Mouse (Mus musculus): Measurements from ENCODE around the gene Gbp7. TPM values are rescaled to one million over a fixed set of nuclear protein-coding genes. Genes with fewer than 3 reads are reported as not detected.

Gbp7 gene
- polyA plus RNA-seq, 1 experiment = 2.8 TPM

DNA sequence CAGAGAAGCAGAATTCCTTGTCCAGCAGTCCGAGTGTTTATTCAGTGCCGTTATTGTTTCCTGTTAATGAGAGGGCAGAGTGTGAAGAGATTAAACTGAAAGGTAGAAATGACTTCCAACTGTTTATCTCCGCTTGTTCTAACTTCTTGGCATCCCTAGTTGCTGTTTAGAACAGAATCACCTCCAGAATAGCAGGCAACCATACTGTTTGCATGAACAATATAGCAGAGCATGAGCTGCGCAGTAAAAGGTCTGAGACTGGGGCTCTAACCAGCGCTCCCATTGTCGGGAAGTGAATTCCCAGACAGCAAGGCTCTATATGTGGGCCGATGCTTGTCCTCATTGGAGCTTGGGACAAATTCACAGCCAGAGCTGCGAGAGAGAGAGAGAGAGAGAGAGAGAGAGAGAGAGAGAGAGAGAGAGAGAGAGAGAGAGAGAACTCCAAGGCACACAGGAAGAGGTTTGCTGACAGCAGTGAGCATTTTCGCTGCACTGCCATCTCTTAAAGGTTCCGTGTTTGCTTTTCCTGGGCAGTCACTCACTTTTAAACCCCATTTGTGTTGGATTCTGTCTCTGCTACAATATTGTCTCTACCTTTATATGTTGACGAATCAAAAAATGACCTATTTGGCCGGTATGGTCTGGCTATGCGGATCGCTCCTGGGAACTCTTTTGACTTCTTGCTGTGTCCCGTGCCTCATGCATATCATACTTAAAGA, 32.9 kb upstream of the Gbp7 start:
- peak overlapping the region; percentile 83 for H3K27ac ChIP-seq (ENCODE audit: insufficient read depth, low read length)
- peaks cover 5% of the 10 kb centered on the region; the same call in 1 of the 2 replicates for H3K4me1 ChIP-seq (ENCODE audit: control insufficient read depth, insufficient read depth, insufficient read length)
- no peak for TF ChIP-seq POLR2A (IDR thresholded peaks at IDR 0.05; ENCODE audit: low read depth, low read length)
- no peak for TF ChIP-seq CTCF (IDR thresholded peaks at IDR 0.05; ENCODE audit: extremely low read depth, insufficient read depth, insufficient read length, insufficient replicate concordance)
- 12% methylated on average over 15 of the region's 15 CpGs for WGBS
- peak overlapping the region; percentile 92 for H3K4me3 ChIP-seq (ENCODE audit: extremely low read depth, insufficient read depth, insufficient read length)
- peak in 1 of 2 experiments; percentile 14 for DNase-seq (ENCODE audit: low read depth in 1 of 2, low spot score in 2 of 2)
- no peaks in the 10 kb centered on the region for H3K27me3 ChIP-seq (ENCODE audit: control insufficient read depth, insufficient read depth, low read length)
- H3K36me3 ChIP-seq (ENCODE audit: control insufficient read depth, insufficient read depth, low read length) = peaks cover 8% of the 10 kb centered on the region

DNA sequence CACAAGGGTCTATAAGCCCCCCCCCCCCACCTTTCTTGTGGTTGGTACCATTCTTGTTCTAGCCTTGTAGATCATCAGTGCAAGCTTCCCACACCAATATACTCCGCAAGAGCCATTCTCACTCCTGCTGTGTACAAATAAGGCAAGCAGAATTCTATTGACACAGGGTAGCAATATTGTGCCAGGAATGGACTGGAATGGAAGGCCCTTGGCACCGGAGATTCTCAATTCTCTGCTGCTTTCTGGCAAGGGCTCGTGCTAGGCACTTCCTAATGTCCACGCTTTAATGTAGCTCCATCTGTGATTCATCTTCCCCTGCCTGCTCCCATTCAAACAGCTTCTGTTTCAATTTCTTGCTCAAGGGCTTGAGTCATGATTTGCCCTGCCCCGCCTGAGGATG, 31.2 kb upstream of the Gbp7 start:
- TF ChIP-seq POLR2A (IDR thresholded peaks at IDR 0.05; ENCODE audit: low read depth, low read length) = no peak
- no peak for TF ChIP-seq CTCF (IDR thresholded peaks at IDR 0.05; ENCODE audit: extremely low read depth, insufficient read depth, insufficient read length, insufficient replicate concordance)
- Histone ChIP-seq H3K4me3 (ENCODE audit: extremely low read depth, insufficient read depth, insufficient read length) (no peak overlapping the region), H3K4me1 (ENCODE audit: control insufficient read depth, insufficient read depth, insufficient read length) (peaks cover 5% of the 10 kb centered on the region; the same call in 1 of the 2 replicates), H3K36me3 (ENCODE audit: control insufficient read depth, insufficient read depth, low read length) (peaks cover 17% of the 10 kb centered on the region), H3K27ac (ENCODE audit: insufficient read depth, low read length) (no peak overlapping the region), H3K27me3 (ENCODE audit: control insufficient read depth, insufficient read depth, low read length) (no peaks in the 10 kb centered on the region)
- no peak for DNase-seq (ENCODE audit: low read depth in 1 of 2, low spot score in 2 of 2)
- 80% methylated on average over 5 of the region's 5 CpGs for WGBS

DNA sequence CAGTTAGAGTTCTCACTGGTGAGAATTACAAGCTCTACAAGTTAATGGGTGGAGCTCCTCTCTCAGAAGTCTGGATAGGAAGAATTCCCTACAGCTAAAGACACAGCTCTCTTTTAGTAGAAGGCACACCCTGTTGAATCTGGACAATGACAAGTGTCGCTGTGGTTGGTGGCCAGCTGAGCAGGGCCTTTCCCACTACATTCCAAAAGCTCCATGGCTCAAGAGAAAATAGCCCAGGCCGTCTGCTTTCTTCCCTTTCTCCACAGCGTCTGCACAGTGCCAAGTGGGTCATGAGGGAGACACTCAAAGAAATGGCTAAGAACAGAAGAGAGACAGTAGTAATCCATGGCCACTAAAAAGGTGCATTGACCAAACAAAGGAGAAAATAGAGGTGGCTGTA, 2.0 kb upstream of the Gbp7 start:
- Histone ChIP-seq H3K36me3 (ENCODE audit: control insufficient read depth, insufficient read depth, low read length) (no peaks in the 10 kb centered on the region), H3K27ac (ENCODE audit: insufficient read depth, low read length) (no peak overlapping the region), H3K27me3 (ENCODE audit: control insufficient read depth, insufficient read depth, low read length) (no peaks in the 10 kb centered on the region), H3K4me3 (ENCODE audit: extremely low read depth, insufficient read depth, insufficient read length) (no peak overlapping the region), H3K4me1 (ENCODE audit: control insufficient read depth, insufficient read depth, insufficient read length) (peaks cover 5% of the 10 kb centered on the region; the same call in 1 of the 2 replicates)
- DNase-seq (ENCODE audit: low read depth in 1 of 2, low spot score in 2 of 2) = no peak
- WGBS = 88% methylated on average over 3 of the region's 3 CpGs
- TF ChIP-seq POLR2A (IDR thresholded peaks at IDR 0.05; ENCODE audit: low read depth, low read length) (no peak), CTCF (IDR thresholded peaks at IDR 0.05; ENCODE audit: extremely low read depth, insufficient read depth, insufficient read length, insufficient replicate concordance) (no peak)

DNA sequence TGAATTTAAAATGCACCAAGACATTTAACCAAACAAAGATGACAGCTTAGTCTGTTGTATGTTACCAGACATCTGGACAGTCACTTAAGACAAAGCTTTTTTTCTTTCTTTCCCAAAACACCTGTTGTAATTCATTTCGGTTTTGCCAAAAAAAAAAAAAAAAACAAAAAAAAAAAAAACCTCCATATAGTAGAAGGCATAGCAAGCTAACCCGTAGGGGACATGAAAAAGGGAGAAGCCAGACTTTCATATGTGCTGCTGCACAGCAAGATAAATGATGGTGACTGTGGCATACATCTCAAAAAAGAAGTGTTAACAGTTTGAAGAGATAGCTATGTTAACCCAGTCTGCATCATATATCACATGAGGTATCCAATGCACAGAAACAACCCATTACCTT, 545 bp upstream of the Gbp7 start:
- H3K4me1 ChIP-seq (ENCODE audit: control insufficient read depth, insufficient read depth, insufficient read length) = peaks cover 5% of the 10 kb centered on the region; the same call in 1 of the 2 replicates
- no peak for DNase-seq (ENCODE audit: low read depth in 1 of 2, low spot score in 2 of 2)
- no peaks in the 10 kb centered on the region for H3K27me3 ChIP-seq (ENCODE audit: control insufficient read depth, insufficient read depth, low read length)
- H3K36me3 ChIP-seq (ENCODE audit: control insufficient read depth, insufficient read depth, low read length) = no peaks in the 10 kb centered on the region
- H3K27ac ChIP-seq (ENCODE audit: insufficient read depth, low read length) = peak overlapping the region; percentile 61; the same call in 1 of the 2 replicates
- H3K4me3 ChIP-seq (ENCODE audit: extremely low read depth, insufficient read depth, insufficient read length) = peak overlapping the region; percentile 82
- no peak for TF ChIP-seq CTCF (IDR thresholded peaks at IDR 0.05; ENCODE audit: extremely low read depth, insufficient read depth, insufficient read length, insufficient replicate concordance)
- TF ChIP-seq POLR2A (IDR thresholded peaks at IDR 0.05; ENCODE audit: low read depth, low read length) = no peak
- 11% methylated on average over 2 of the region's 2 CpGs for WGBS

DNA sequence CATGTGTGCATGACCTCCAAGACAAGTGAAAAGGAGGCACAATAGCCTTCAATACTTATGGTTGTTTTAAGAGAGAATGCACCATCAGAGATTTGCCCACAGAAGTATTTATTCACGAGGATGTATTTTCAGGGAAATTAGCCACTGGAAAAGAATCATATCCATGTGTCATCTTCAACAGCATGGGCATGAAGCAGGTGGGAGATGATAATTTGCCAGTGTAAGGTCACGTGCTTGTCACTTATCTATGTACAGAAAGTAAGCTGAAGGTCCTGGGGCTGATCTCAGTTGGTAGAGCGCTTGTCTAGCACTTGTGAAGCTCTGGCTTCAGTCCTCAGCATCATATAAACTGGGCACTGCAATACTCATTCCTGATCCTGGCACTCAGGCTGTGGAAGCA, 1.5 kb downstream of the Gbp7 start:
- TF ChIP-seq POLR2A (IDR thresholded peaks at IDR 0.05; ENCODE audit: low read depth, low read length) (no peak), CTCF (IDR thresholded peaks at IDR 0.05; ENCODE audit: extremely low read depth, insufficient read depth, insufficient read length, insufficient replicate concordance) (no peak)
- Histone ChIP-seq H3K36me3 (ENCODE audit: control insufficient read depth, insufficient read depth, low read length) (no peaks in the 10 kb centered on the region), H3K4me3 (ENCODE audit: extremely low read depth, insufficient read depth, insufficient read length) (no peak overlapping the region), H3K4me1 (ENCODE audit: control insufficient read depth, insufficient read depth, insufficient read length) (peaks cover 5% of the 10 kb centered on the region; the same call in 1 of the 2 replicates), H3K27me3 (ENCODE audit: control insufficient read depth, insufficient read depth, low read length) (no peaks in the 10 kb centered on the region), H3K27ac (ENCODE audit: insufficient read depth, low read length) (no peak overlapping the region)
- WGBS = 86% methylated on average over 3 of the region's 3 CpGs
- DNase-seq (ENCODE audit: low read depth in 1 of 2, low spot score in 2 of 2) = no peak

DNA sequence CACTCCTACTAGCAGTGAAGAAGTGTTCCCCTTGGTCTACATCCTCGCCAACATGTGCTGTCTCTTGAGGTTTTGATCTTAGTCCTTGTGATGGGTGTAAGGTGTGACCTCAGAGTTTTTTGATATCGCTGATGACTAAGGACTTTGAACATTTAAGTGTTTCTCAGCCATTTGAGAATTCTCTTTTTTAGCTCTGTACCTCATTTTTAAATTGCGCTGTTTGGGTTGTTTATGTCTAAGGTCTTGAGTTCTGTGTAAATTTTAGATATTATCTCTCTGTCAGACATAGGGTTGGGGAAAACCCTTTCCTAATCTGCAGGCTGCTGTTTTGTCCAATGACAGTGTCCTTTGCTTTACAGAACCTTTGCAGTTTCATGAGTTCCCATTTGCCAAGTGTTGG, 3.0 kb downstream of the Gbp7 start:
- Histone ChIP-seq H3K27ac (ENCODE audit: insufficient read depth, low read length) (no peak overlapping the region), H3K4me3 (ENCODE audit: extremely low read depth, insufficient read depth, insufficient read length) (no peak overlapping the region), H3K36me3 (ENCODE audit: control insufficient read depth, insufficient read depth, low read length) (peaks cover 4% of the 10 kb centered on the region; the same call in 1 of the 2 replicates), H3K27me3 (ENCODE audit: control insufficient read depth, insufficient read depth, low read length) (no peaks in the 10 kb centered on the region), H3K4me1 (ENCODE audit: control insufficient read depth, insufficient read depth, insufficient read length) (peaks cover 5% of the 10 kb centered on the region; the same call in 1 of the 2 replicates)
- DNase-seq (ENCODE audit: low read depth in 1 of 2, low spot score in 2 of 2) = no peak
- WGBS = 78% methylated on average over 3 of the region's 3 CpGs
- TF ChIP-seq CTCF (IDR thresholded peaks at IDR 0.05; ENCODE audit: extremely low read depth, insufficient read depth, insufficient read length, insufficient replicate concordance) (no peak), POLR2A (IDR thresholded peaks at IDR 0.05; ENCODE audit: low read depth, low read length) (no peak)

DNA sequence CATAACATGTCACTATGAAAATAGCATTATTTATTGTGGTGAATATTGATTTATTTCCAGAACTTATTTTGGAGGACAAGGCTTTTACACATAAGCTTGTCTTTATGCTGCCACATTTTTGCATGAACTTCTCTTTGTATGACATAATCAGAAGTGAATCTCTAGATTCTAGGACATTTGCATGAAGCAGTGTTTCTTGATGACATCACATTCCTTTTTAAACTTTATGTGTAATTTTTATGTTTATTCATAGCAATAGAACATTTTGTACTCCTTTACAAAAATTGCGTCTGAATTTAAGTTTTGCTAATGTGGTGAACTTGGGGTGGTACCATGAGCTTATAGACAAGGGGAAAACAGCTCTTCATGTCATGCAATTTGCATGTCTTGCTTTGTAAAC, 5.5 kb downstream of the Gbp7 start:
- H3K4me3 ChIP-seq (ENCODE audit: extremely low read depth, insufficient read depth, insufficient read length) = no peak overlapping the region
- peaks cover 2% of the 10 kb centered on the region; the same call in 1 of the 2 replicates for H3K4me1 ChIP-seq (ENCODE audit: control insufficient read depth, insufficient read depth, insufficient read length)
- 92% methylated on average over 1 of the region's 1 CpGs for WGBS
- H3K27me3 ChIP-seq (ENCODE audit: control insufficient read depth, insufficient read depth, low read length) = no peaks in the 10 kb centered on the region
- peaks cover 4% of the 10 kb centered on the region; the same call in 1 of the 2 replicates for H3K36me3 ChIP-seq (ENCODE audit: control insufficient read depth, insufficient read depth, low read length)
- H3K27ac ChIP-seq (ENCODE audit: insufficient read depth, low read length) = no peak overlapping the region
- TF ChIP-seq POLR2A (IDR thresholded peaks at IDR 0.05; ENCODE audit: low read depth, low read length) (no peak), CTCF (IDR thresholded peaks at IDR 0.05; ENCODE audit: extremely low read depth, insufficient read depth, insufficient read length, insufficient replicate concordance) (no peak)
- no peak for DNase-seq (ENCODE audit: low read depth in 1 of 2, low spot score in 2 of 2)

All from spleen, adult 2 months (tissue).